Mouse (Mus musculus) erythroid progenitor cell, adult 5-6 weeks (primary cell): Measurements from ENCODE around the gene Skint1. TPM values are rescaled to one million over a fixed set of nuclear protein-coding genes. Genes with fewer than 3 reads are reported as not detected.
"Not testable (repeated sequence)": the region's sequence is repeated elsewhere in the genome, so short reads cannot be mapped to it uniquely, and the experiment has no call there.

Source experiments
- ATAC-seq: replicated peaks from 2 replicates; pipeline ENCODE4 v1.8.0; 2016; ENCODE audit warnings: moderate number of reproducible peaks, mild to moderate bottlenecking, moderate TSS enrichment, inconsistent platforms; ENCODE audit not compliant: poor library complexity, low FRiP score, severe bottlenecking
- total RNA-seq, 2 experiments: library from RNA; stranded (forward) in 1 of 2; stranded (reverse) in 1 of 2; fragments of 150-400 nt in 1 of 2; fragments of 186-747, 209-891 nt in 1 of 2; gene quantifications; 2 replicates each; pipeline versions ENCODE4 v1.2.3 to v1.2.4; 2015 to 2017; ENCODE audit warnings: low replicate concordance in 2 of 2

Skint1 gene
- total RNA-seq (2015; ENCODE audit: low replicate concordance), result not detected in 2 replicates
- not detected in 2 replicates for total RNA-seq (2017; ENCODE audit: low replicate concordance)

- ATAC-seq, result no peak
Observed at GRCm38 (mm10) chr4:112005969-112006368, at the start of gene Skint1. Gene Skint1, plus strand, starts transcription at chr4:112006269.

- ATAC-seq, result no peak
Observed at GRCm38 (mm10) chr4:111961309-111961708, 44.8 kb upstream of the Skint1 start.

- ATAC-seq, result not testable (repeated sequence)
Observed at GRCm38 (mm10) chr4:111963241-111963640, 42.8 kb upstream of the Skint1 start.

GRCm38 (mm10) chr4:111963669-111964068 lies 42.4 kb upstream of the Skint1 start:
- no peak for ATAC-seq

- no peak for ATAC-seq
Observed at GRCm38 (mm10) chr4:111972623-111973022, 33.4 kb upstream of the Skint1 start, which contains the start of gene Skint7. Gene Skint7, plus strand, starts transcription at chr4:111972923.

GRCm38 (mm10) chr4:112071716-112072115 lies 65.6 kb downstream of the Skint1 start, which contains the start of gene Skint4:
Gene Skint4, plus strand, starts transcription at chr4:112072016.
- ATAC-seq, result no peak

Other genes starting within 250 kb of the Skint1 start
- not detected in 2 replicates for gene Slc5a9, start 103.4 kb upstream of the Skint1 start, total RNA-seq (2015; ENCODE audit: low replicate concordance)
- gene Slc5a9, start 103.4 kb upstream of the Skint1 start, total RNA-seq (2017; ENCODE audit: low replicate concordance), result not detected in 2 replicates
- gene Skint8, start 86.9 kb upstream of the Skint1 start, total RNA-seq (2015; ENCODE audit: low replicate concordance), result not detected in 2 replicates
- not detected in 2 replicates for gene Skint8, start 86.9 kb upstream of the Skint1 start, total RNA-seq (2017; ENCODE audit: low replicate concordance)
- not detected in 2 replicates for gene Skint7, start 33.3 kb upstream of the Skint1 start, total RNA-seq (2015; ENCODE audit: low replicate concordance)
- gene Skint7, start 33.3 kb upstream of the Skint1 start, total RNA-seq (2017; ENCODE audit: low replicate concordance), result not detected in 2 replicates
- not detected in 2 replicates for gene Skint4, start 65.7 kb downstream of the Skint1 start, total RNA-seq (2015; ENCODE audit: low replicate concordance)
- not detected in 2 replicates for gene Skint4, start 65.7 kb downstream of the Skint1 start, total RNA-seq (2017; ENCODE audit: low replicate concordance)
- 1.1 TPM in 1 of 2 replicates, not detected in the other for gene Skint3, start 226.0 kb downstream of the Skint1 start, total RNA-seq (2015; ENCODE audit: low replicate concordance)
- 0.26 TPM in 1 of 2 replicates, not detected in the other for gene Skint3, start 226.0 kb downstream of the Skint1 start, total RNA-seq (2017; ENCODE audit: low replicate concordance)